Mouse (Mus musculus) splenic B cell, adult 2 months (primary cell): ENCODE measurements at regions not wholly inside any gene's neighbourhood (a gene's known extent, or its start where the extent isn't known, plus 50 kb on each side); places are given as distances from the start of the nearest gene placed in this dataset.
"Not testable (repeated sequence)": the region's sequence is repeated elsewhere in the genome, so short reads cannot be mapped to it uniquely, and the experiment has no call there.

Experiments used
- DNase-seq: peaks from one replicate; pipeline ENCODE4 v3.0.0-alpha.2; 2011; ENCODE audit warnings: low read depth, low spot score
- H3K27me3 ChIP-seq: 2 replicates; pipeline ENCODE4 v1.6.1; 2012; ENCODE audit warnings: mild to moderate bottlenecking, low read length, moderate library complexity, mixed read lengths; ENCODE audit not compliant: control insufficient read depth, poor library complexity, insufficient read depth, severe bottlenecking
- H3K36me3 ChIP-seq: 2 replicates; pipeline ENCODE4 v1.6.1; 2012; ENCODE audit warnings: mild to moderate bottlenecking, low read length, moderate library complexity, mixed read lengths; ENCODE audit not compliant: control insufficient read depth, poor library complexity, insufficient read depth, severe bottlenecking

GRCm38 (mm10) chr6:47745856-47746255 lies 67.4 kb downstream of the Pdia4 start:
- not testable (repeated sequence) for DNase-seq, H3K27me3 ChIP-seq, H3K36me3 ChIP-seq

DNA sequence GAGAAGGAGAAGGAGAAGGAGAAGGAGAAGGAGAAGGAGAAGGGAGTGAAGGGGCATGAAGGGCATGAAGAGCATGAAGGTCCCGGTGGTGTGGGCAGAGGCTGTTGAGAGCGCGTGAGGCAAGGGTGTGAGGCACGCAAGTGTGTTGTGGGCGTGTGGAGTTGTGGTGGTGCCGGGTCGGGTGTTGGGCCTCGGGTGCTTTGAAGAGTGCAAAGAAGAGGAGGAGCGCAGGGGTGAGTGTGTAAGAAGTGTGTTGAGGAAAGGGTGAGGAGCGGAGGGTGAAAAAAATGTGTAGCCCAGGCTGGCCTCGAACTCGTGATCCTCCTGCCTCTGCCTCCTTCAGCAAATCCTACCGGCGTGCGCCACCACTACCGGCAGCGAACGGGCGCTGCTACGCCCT lies 69.4 kb downstream of the Pdia4 start:
- H3K36me3 ChIP-seq, DNase-seq, H3K27me3 ChIP-seq: not testable (repeated sequence)

DNA sequence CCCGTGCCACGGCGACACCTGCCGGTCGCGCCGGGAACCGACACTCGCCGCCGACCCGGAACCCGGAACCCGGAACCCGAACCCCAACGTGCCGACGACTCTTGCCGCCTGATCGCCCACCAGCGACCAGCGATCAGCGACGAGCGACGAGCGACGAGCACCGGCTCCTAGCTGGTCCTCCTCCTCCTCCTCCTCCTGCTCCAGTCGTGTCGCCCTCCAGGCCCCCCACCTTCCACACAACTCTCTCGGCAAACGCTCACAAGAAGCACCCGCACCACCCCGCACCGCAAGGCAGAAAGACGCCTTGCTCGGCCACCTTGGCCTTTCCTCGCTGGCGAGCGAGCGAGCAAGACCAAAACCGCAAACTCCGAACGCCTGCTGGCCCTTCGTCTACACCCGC lies 73.0 kb downstream of the Pdia4 start:
- peak; percentile 75 for DNase-seq
- H3K36me3 ChIP-seq, H3K27me3 ChIP-seq: not testable (repeated sequence)

DNA sequence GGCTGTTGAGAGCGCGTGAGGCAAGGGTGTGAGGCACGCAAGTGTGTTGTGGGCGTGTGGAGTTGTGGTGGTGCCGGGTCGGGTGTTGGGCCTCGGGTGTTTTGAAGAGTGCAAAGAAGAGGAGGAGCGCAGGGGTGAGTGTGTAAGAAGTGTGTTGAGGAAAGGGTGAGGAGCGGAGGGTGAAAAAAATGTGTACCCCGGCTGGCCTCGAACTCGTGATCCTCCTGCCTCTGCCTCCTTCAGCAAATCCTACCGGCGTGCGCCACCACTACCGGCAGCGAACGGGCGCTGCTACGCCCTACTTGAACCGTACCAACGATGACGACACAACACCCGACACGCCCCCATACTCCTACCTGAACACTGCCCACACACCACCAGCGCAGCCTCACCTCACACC lies 73.5 kb downstream of the Pdia4 start:
- not testable (repeated sequence) for H3K36me3 ChIP-seq, DNase-seq, H3K27me3 ChIP-seq

DNA sequence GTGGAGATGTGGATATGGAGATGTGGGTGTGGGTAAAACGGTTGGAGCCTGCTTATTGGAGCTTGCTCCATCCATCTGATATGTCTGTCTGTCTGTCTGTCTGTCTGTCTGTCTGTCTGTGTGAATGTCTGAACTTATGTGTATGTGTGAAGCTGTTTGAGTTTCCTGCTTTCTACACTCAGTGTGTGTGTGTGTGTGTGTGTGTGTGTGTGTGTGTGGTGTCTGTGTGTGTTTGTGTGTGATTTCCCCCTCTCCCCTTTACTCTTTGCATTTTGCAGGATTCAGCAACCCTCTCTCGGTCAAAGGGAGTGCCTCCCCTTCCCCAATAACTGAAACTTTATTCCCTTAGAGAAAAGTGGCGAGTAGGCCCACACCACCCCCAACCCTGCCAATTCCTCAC lies 75.3 kb downstream of the Pdia4 start:
- not testable (repeated sequence) for DNase-seq, H3K27me3 ChIP-seq

More for the DNA sequence above, 75.3 kb downstream of the Pdia4 start:
- not testable (repeated sequence) for H3K36me3 ChIP-seq
